Mouse (Mus musculus): Measurements from ENCODE around the gene Ezr. TPM values are rescaled to one million over a fixed set of nuclear protein-coding genes. Genes with fewer than 3 reads are reported as not detected.

Gene Ezr
- polyA plus RNA-seq, 1 experiment from 2014 or later = 74.3 TPM

DNA sequence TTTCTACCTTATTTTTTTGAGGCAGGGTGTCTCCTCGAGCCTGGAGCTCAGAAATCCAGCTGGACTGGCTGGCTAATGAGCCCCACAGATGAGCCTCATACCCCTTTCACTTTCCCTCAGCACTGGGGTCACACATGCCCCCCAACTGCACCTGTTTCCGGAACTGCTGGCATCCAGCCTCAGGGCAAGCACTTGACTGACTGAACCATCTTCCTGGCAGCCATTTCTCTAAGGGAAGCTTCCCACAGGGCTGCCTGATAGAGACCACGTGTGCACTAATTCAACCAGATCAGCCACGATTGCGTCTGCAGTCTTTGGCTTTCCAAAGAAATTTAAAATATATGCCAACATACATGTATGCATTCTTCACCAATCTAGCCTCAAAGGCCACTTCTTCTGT lies 37.1 kb downstream of the Ezr start:
- peaks cover 22% of the 10 kb centered on the region; the same call in 1 of the 2 replicates for H3K4me1 ChIP-seq (ENCODE audit: control insufficient read depth, insufficient read depth, low read length)
- no peaks in the 10 kb centered on the region for H3K9me3 ChIP-seq (ENCODE audit: control insufficient read depth, low read length)
- WGBS = 74% methylated on average over 5 of the region's 5 CpGs
- no peak overlapping the region for H3K9ac ChIP-seq (ENCODE audit: low read length)
- H3K27ac ChIP-seq (ENCODE audit: low read depth, low read length) = no peak overlapping the region
- no peaks in the 10 kb centered on the region for H3K27me3 ChIP-seq (ENCODE audit: control insufficient read depth, insufficient read depth, low read length)
- ATAC-seq (ENCODE audit: insufficient read depth, low FRiP score, low TSS enrichment) (no peak), DNase-seq (ENCODE audit: low spot score) (peak; percentile 7)
- no peak overlapping the region for H3K4me2 ChIP-seq (ENCODE audit: low read depth)
- no peak overlapping the region for H3K4me3 ChIP-seq (ENCODE audit: low read depth, low read length)
- H3K36me3 ChIP-seq (ENCODE audit: control insufficient read depth, insufficient read depth, low read length) = no peaks in the 10 kb centered on the region

DNA sequence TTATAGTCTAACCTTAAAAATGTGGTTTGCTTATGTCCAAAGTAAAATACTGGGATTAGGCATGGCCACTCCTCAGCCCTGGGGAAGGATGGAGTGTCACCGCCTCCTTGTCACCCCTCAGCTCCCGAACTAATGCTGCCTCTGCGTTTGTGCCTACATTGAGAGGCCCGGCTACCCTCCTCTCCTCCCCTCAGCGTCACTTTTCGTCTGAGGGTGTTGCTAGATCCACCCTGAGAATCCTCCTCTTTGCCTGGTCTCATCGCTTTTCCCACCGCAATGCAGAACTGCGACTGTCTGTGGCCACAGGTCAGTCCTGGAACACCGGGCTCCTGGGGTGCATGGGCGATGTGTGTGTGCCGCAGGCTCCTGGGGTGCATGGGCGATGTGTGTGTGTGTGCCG lies 37.7 kb downstream of the Ezr start:
- Histone ChIP-seq H3K36me3 (ENCODE audit: control insufficient read depth, insufficient read depth, low read length) (no peaks in the 10 kb centered on the region), H3K9ac (ENCODE audit: low read length) (no peak overlapping the region), H3K4me2 (ENCODE audit: low read depth) (no peak overlapping the region), H3K4me1 (ENCODE audit: control insufficient read depth, insufficient read depth, low read length) (peaks cover 22% of the 10 kb centered on the region; the same call in 1 of the 2 replicates), H3K27me3 (ENCODE audit: control insufficient read depth, insufficient read depth, low read length) (no peaks in the 10 kb centered on the region), H3K4me3 (ENCODE audit: low read depth, low read length) (no peak overlapping the region), H3K27ac (ENCODE audit: low read depth, low read length) (no peak overlapping the region; the same call in 1 of the 2 replicates), H3K9me3 (ENCODE audit: control insufficient read depth, low read length) (no peaks in the 10 kb centered on the region)
- 87% methylated on average over 14 of the region's 14 CpGs for WGBS
- DNase-seq (ENCODE audit: low spot score) (no peak), ATAC-seq (ENCODE audit: insufficient read depth, low FRiP score, low TSS enrichment) (no peak)

- H3K9ac ChIP-seq (ENCODE audit: low read length) = no peak overlapping the region
- H3K4me3 ChIP-seq (ENCODE audit: low read depth, low read length) = no peak overlapping the region
- H3K36me3 ChIP-seq (ENCODE audit: control insufficient read depth, insufficient read depth, low read length) = peaks cover 3% of the 10 kb centered on the region; the same call in 1 of the 2 replicates
- WGBS = 55% methylated on average over 9 of the region's 9 CpGs
- no peaks in the 10 kb centered on the region for H3K9me3 ChIP-seq (ENCODE audit: control insufficient read depth, low read length)
- no peak for ATAC-seq (ENCODE audit: insufficient read depth, low FRiP score, low TSS enrichment)
- peak; percentile 11 for DNase-seq (ENCODE audit: low spot score)
- H3K27me3 ChIP-seq (ENCODE audit: control insufficient read depth, insufficient read depth, low read length) = no peaks in the 10 kb centered on the region
- H3K4me1 ChIP-seq (ENCODE audit: control insufficient read depth, insufficient read depth, low read length) = peaks cover 22% of the 10 kb centered on the region; the same call in 1 of the 2 replicates
- no peak overlapping the region for H3K4me2 ChIP-seq (ENCODE audit: low read depth)
- no peak overlapping the region for H3K27ac ChIP-seq (ENCODE audit: low read depth, low read length)
Measured at GRCm38 (mm10) chr17:6744366-6744765, 38.2 kb downstream of the Ezr start.

DNA sequence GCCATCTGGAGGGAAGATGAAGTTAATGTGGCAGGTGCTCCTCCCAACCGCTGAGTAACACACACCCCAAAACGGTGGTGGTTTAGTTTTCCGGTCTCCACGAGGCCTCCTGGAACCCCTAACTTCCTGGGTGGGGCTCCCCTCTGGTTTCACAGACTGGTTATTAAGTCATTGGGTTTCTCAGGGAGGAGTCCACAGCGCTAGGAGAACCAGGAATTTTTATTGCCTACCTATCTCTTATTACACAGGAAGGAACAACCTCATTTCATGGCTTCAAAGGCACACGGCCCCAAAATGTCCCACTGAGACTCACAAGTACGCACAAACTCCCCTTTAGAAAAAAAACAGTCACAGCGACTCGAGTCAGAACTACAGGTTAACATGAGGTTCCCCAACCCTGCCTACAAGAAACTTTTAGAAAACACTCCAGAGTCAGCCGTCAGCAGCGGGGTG lies 38.8 kb downstream of the Ezr start:
- Histone ChIP-seq H3K4me2 (ENCODE audit: low read depth) (no peak overlapping the region), H3K27ac (ENCODE audit: low read depth, low read length) (no peak overlapping the region), H3K9ac (ENCODE audit: low read length) (no peak overlapping the region), H3K9me3 (ENCODE audit: control insufficient read depth, low read length) (no peaks in the 10 kb centered on the region), H3K36me3 (ENCODE audit: control insufficient read depth, insufficient read depth, low read length) (peaks cover 3% of the 10 kb centered on the region; the same call in 1 of the 2 replicates), H3K27me3 (ENCODE audit: control insufficient read depth, insufficient read depth, low read length) (no peaks in the 10 kb centered on the region), H3K4me3 (ENCODE audit: low read depth, low read length) (no peak overlapping the region), H3K4me1 (ENCODE audit: control insufficient read depth, insufficient read depth, low read length) (peaks cover 22% of the 10 kb centered on the region; the same call in 1 of the 2 replicates)
- WGBS = 50% methylated on average over 11 of the region's 11 CpGs
- DNase-seq (ENCODE audit: low spot score) (peak; percentile 9), ATAC-seq (ENCODE audit: insufficient read depth, low FRiP score, low TSS enrichment) (no peak)

DNA sequence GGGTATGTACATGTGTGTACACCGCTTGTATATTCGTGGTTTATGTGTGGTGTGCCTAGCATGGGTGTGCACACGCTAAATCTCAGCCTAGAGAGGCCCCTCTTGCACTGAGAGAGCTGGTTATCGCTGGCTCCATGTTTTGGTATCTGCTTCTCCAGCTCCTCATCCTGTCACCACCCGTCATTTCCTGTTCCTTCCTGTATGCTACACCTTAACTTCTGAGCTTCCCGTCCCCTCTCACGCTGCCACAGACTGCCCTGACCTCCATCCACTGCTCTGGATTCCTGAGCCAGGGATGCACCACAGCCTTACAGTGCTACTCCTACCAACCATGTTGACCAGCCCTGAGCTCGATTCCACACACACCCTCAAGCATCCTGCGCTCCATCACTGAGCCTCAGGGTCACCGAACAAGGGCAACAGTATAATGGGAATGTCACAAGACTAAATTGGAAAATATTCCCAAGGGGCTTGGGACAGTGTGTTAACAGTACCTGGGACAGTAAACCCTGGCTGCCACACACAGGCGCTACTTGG lies 39.5 kb downstream of the Ezr start:
- Histone ChIP-seq H3K9me3 (ENCODE audit: control insufficient read depth, low read length) (no peaks in the 10 kb centered on the region), H3K36me3 (ENCODE audit: control insufficient read depth, insufficient read depth, low read length) (peaks cover 3% of the 10 kb centered on the region; the same call in 1 of the 2 replicates), H3K4me3 (ENCODE audit: low read depth, low read length) (no peak overlapping the region), H3K4me2 (ENCODE audit: low read depth) (no peak overlapping the region), H3K9ac (ENCODE audit: low read length) (no peak overlapping the region), H3K4me1 (ENCODE audit: control insufficient read depth, insufficient read depth, low read length) (peaks cover 21% of the 10 kb centered on the region; the same call in 1 of the 2 replicates), H3K27me3 (ENCODE audit: control insufficient read depth, insufficient read depth, low read length) (no peaks in the 10 kb centered on the region), H3K27ac (ENCODE audit: low read depth, low read length) (no peak overlapping the region)
- WGBS = 87% methylated on average over 11 of the region's 11 CpGs
- no peak for ATAC-seq (ENCODE audit: insufficient read depth, low FRiP score, low TSS enrichment)
- peak; percentile 9 for DNase-seq (ENCODE audit: low spot score)

GRCm38 (mm10) chr17:6742083-6743038 lies 40.2 kb downstream of the Ezr start:
- Histone ChIP-seq H3K36me3 (ENCODE audit: control insufficient read depth, insufficient read depth, low read length) (peaks cover 3% of the 10 kb centered on the region; the same call in 1 of the 2 replicates), H3K9me3 (ENCODE audit: control insufficient read depth, low read length) (no peaks in the 10 kb centered on the region), H3K27me3 (ENCODE audit: control insufficient read depth, insufficient read depth, low read length) (no peaks in the 10 kb centered on the region), H3K4me1 (ENCODE audit: control insufficient read depth, insufficient read depth, low read length) (peaks cover 14% of the 10 kb centered on the region; the same call in 1 of the 2 replicates), H3K4me3 (ENCODE audit: low read depth, low read length) (no peak overlapping the region), H3K9ac (ENCODE audit: low read length) (no peak overlapping the region), H3K4me2 (ENCODE audit: low read depth) (no peak overlapping the region), H3K27ac (ENCODE audit: low read depth, low read length) (peak overlapping the region; percentile 49; the same call in 1 of the 2 replicates)
- DNase-seq (ENCODE audit: low spot score) = peak; percentile 16
- 77% methylated on average over 31 of the region's 33 CpGs for WGBS
- ATAC-seq (ENCODE audit: insufficient read depth, low FRiP score, low TSS enrichment) = no peak

GRCm38 (mm10) chr17:6741271-6741670 lies 41.3 kb downstream of the Ezr start:
- no peak overlapping the region for H3K27ac ChIP-seq (ENCODE audit: low read depth, low read length)
- peaks cover 18% of the 10 kb centered on the region; the same call in 1 of the 2 replicates for H3K4me1 ChIP-seq (ENCODE audit: control insufficient read depth, insufficient read depth, low read length)
- DNase-seq (ENCODE audit: low spot score) (peak; percentile 4), ATAC-seq (ENCODE audit: insufficient read depth, low FRiP score, low TSS enrichment) (no peak)
- 93% methylated on average over 12 of the region's 12 CpGs for WGBS
- H3K4me2 ChIP-seq (ENCODE audit: low read depth) = no peak overlapping the region
- no peak overlapping the region for H3K9ac ChIP-seq (ENCODE audit: low read length)
- no peaks in the 10 kb centered on the region for H3K27me3 ChIP-seq (ENCODE audit: control insufficient read depth, insufficient read depth, low read length)
- H3K9me3 ChIP-seq (ENCODE audit: control insufficient read depth, low read length) = no peaks in the 10 kb centered on the region
- peaks cover 3% of the 10 kb centered on the region; the same call in 1 of the 2 replicates for H3K36me3 ChIP-seq (ENCODE audit: control insufficient read depth, insufficient read depth, low read length)
- H3K4me3 ChIP-seq (ENCODE audit: low read depth, low read length) = no peak overlapping the region

GRCm38 (mm10) chr17:6740331-6741170 lies 42.0 kb downstream of the Ezr start:
- Histone ChIP-seq H3K9me3 (ENCODE audit: control insufficient read depth, low read length) (no peaks in the 10 kb centered on the region), H3K4me3 (ENCODE audit: low read depth, low read length) (no peak overlapping the region), H3K27ac (ENCODE audit: low read depth, low read length) (no peak overlapping the region; the same call in 1 of the 2 replicates), H3K36me3 (ENCODE audit: control insufficient read depth, insufficient read depth, low read length) (peaks cover 3% of the 10 kb centered on the region; the same call in 1 of the 2 replicates), H3K4me1 (ENCODE audit: control insufficient read depth, insufficient read depth, low read length) (peaks cover 18% of the 10 kb centered on the region; the same call in 1 of the 2 replicates), H3K4me2 (ENCODE audit: low read depth) (no peak overlapping the region), H3K27me3 (ENCODE audit: control insufficient read depth, insufficient read depth, low read length) (no peaks in the 10 kb centered on the region), H3K9ac (ENCODE audit: low read length) (no peak overlapping the region)
- DNase-seq (ENCODE audit: low spot score) (peak; percentile 19), ATAC-seq (ENCODE audit: insufficient read depth, low FRiP score, low TSS enrichment) (no peak)
- 80% methylated on average over 19 of the region's 19 CpGs for WGBS

Data from neural tube, embryonic 11.5 days (tissue).